Mouse (Mus musculus) right cerebral cortex, postnatal 14 days (tissue): ENCODE measurements around the gene Pim3.
A peak's percentile ranks its signal among the peaks of the same experiment; 100 is the strongest.
"Not testable (repeated sequence)": the region's sequence is repeated elsewhere in the genome, so short reads cannot be mapped to it uniquely, and the experiment has no call there.

Source experiments
- DNase-seq: peaks from one replicate; pipeline ENCODE4 v3.0.0; 2022

Pim3 gene

GRCm38 (mm10) chr15:88861772-88862622 is at the start of gene Pim3:
Gene Pim3, plus strand, starts transcription at chr15:88862186.
- DNase-seq, result peak; percentile 95

- DNase-seq, result no peak
Observed at GRCm38 (mm10) chr15:88813262-88813661, 48.7 kb upstream of the Pim3 start.

- DNase-seq, result not testable (repeated sequence)
Observed at GRCm38 (mm10) chr15:88813873-88814272, 48.1 kb upstream of the Pim3 start.

GRCm38 (mm10) chr15:88814411-88815047 is 47.5 kb upstream of the Pim3 start:
- DNase-seq, result no peak

GRCm38 (mm10) chr15:88815196-88815700 is 46.7 kb upstream of the Pim3 start:
- DNase-seq, result no peak

GRCm38 (mm10) chr15:88819026-88819905 is 42.7 kb upstream of the Pim3 start, which contains the start of the genes Alg12 and Creld2:
Gene Alg12, minus strand, starts transcription at chr15:88819318.
Gene Creld2, plus strand, starts transcription at chr15:88819646.
- DNase-seq, result peak; percentile 99

- no peak for DNase-seq
Observed at GRCm38 (mm10) chr15:88819906-88820303, 42.1 kb upstream of the Pim3 start.

- no peak for DNase-seq
Observed at GRCm38 (mm10) chr15:88821403-88821802, 40.6 kb upstream of the Pim3 start.

- DNase-seq, result no peak
Observed at GRCm38 (mm10) chr15:88822513-88822912, 39.5 kb upstream of the Pim3 start.

GRCm38 (mm10) chr15:88823376-88823775 is 38.6 kb upstream of the Pim3 start:
- DNase-seq, result no peak

- no peak for DNase-seq
Observed at GRCm38 (mm10) chr15:88827466-88827865, 34.5 kb upstream of the Pim3 start.

- DNase-seq, result peak; percentile 56
Observed at GRCm38 (mm10) chr15:88827991-88828799, 33.8 kb upstream of the Pim3 start.

- peak; percentile 92 for DNase-seq
Observed at GRCm38 (mm10) chr15:88828800-88829705, 32.9 kb upstream of the Pim3 start.

- DNase-seq, result no peak
Observed at GRCm38 (mm10) chr15:88829791-88830440, 32.1 kb upstream of the Pim3 start.

GRCm38 (mm10) chr15:88830696-88831095 is 31.3 kb upstream of the Pim3 start:
- no peak for DNase-seq

GRCm38 (mm10) chr15:88831482-88831881 is 30.5 kb upstream of the Pim3 start:
- no peak for DNase-seq

- DNase-seq, result no peak
Observed at GRCm38 (mm10) chr15:88832536-88832935, 29.4 kb upstream of the Pim3 start.

- no peak for DNase-seq
Observed at GRCm38 (mm10) chr15:88836031-88836430, 26.0 kb upstream of the Pim3 start.

GRCm38 (mm10) chr15:88836571-88836970 is 25.4 kb upstream of the Pim3 start:
- no peak for DNase-seq
